Mouse (Mus musculus): Measurements from ENCODE around the gene Rad50.

The Rad50 gene

GRCm38 (mm10) chr11:53634556-53634955 lies 72.6 kb downstream of the Rad50 start, which contains the start of gene Il13:
TSS of gene Il13 (minus strand) at chr11:53634702.
- DNase-seq (ENCODE audit: low spot score in 2 of 2), result no peak

GRCm38 (mm10) chr11:53633644-53634043 lies 73.5 kb downstream of the Rad50 start:
- DNase-seq (ENCODE audit: low spot score in 2 of 2), result no peak

GRCm38 (mm10) chr11:53632122-53632733 lies 74.9 kb downstream of the Rad50 start:
- DNase-seq (ENCODE audit: low spot score in 2 of 2), result no peak

- DNase-seq (ENCODE audit: low spot score in 2 of 2), result peak; percentile 38 to 48
These were observed 79.3 kb downstream of the Rad50 start for GRCm38 (mm10) chr11:53627859-53628258.

GRCm38 (mm10) chr11:53626802-53627373 lies 80.2 kb downstream of the Rad50 start:
- DNase-seq (ENCODE audit: low spot score in 2 of 2), result no peak

- no peak for DNase-seq (ENCODE audit: low spot score in 2 of 2)
These were observed 83.0 kb downstream of the Rad50 start for GRCm38 (mm10) chr11:53624124-53624523.

GRCm38 (mm10) chr11:53623573-53623972 lies 83.5 kb downstream of the Rad50 start:
- no peak for DNase-seq (ENCODE audit: low spot score in 2 of 2)

GRCm38 (mm10) chr11:53622440-53622806 lies 84.7 kb downstream of the Rad50 start:
- no peak for DNase-seq (ENCODE audit: low spot score in 2 of 2)

- no peak for DNase-seq (ENCODE audit: low spot score in 2 of 2)
These were observed 85.3 kb downstream of the Rad50 start for GRCm38 (mm10) chr11:53621582-53622439.

GRCm38 (mm10) chr11:53620094-53620493 lies 87.0 kb downstream of the Rad50 start:
- DNase-seq (ENCODE audit: low spot score in 2 of 2), result no peak

- DNase-seq (ENCODE audit: low spot score in 2 of 2), result no peak
These were observed 87.7 kb downstream of the Rad50 start for GRCm38 (mm10) chr11:53619428-53619827.

GRCm38 (mm10) chr11:53618619-53619198 lies 88.4 kb downstream of the Rad50 start, which contains the start of gene Il4:
TSS of gene Il4 (minus strand) at chr11:53618669.
- DNase-seq (ENCODE audit: low spot score in 2 of 2), result no peak

GRCm38 (mm10) chr11:53617562-53618109 lies 89.5 kb downstream of the Rad50 start:
- no peak for DNase-seq (ENCODE audit: low spot score in 2 of 2)

- DNase-seq (ENCODE audit: low spot score in 2 of 2), result no peak
These were observed 90.2 kb downstream of the Rad50 start for GRCm38 (mm10) chr11:53616748-53617558.

GRCm38 (mm10) chr11:53615575-53615974 lies 91.5 kb downstream of the Rad50 start:
- DNase-seq (ENCODE audit: low spot score in 2 of 2), result no peak

- DNase-seq (ENCODE audit: low spot score in 2 of 2), result no peak
These were observed 91.9 kb downstream of the Rad50 start for GRCm38 (mm10) chr11:53615172-53615571.

- DNase-seq (ENCODE audit: low spot score in 2 of 2), result no peak
These were observed 97.4 kb downstream of the Rad50 start for GRCm38 (mm10) chr11:53609672-53610071.

GRCm38 (mm10) chr11:53609231-53609630 lies 97.9 kb downstream of the Rad50 start:
- DNase-seq (ENCODE audit: low spot score in 2 of 2), result no peak

- no peak for DNase-seq (ENCODE audit: low spot score in 2 of 2)
These were observed 101.5 kb downstream of the Rad50 start for GRCm38 (mm10) chr11:53605609-53606008.

- DNase-seq (ENCODE audit: low spot score in 2 of 2), result no peak
These were observed 102.1 kb downstream of the Rad50 start for GRCm38 (mm10) chr11:53604983-53605382.

All from urinary bladder, adult 18-20 months (tissue).